Mouse (Mus musculus): ENCODE measurements around the gene Isg15. TPM values are rescaled to one million over a fixed set of nuclear protein-coding genes. Genes with fewer than 3 reads are reported as not detected.

The Isg15 gene
- 3.5 and 4.8 TPM in 2 replicates for polyA plus RNA-seq (2012; rRNA removed)

DNA sequence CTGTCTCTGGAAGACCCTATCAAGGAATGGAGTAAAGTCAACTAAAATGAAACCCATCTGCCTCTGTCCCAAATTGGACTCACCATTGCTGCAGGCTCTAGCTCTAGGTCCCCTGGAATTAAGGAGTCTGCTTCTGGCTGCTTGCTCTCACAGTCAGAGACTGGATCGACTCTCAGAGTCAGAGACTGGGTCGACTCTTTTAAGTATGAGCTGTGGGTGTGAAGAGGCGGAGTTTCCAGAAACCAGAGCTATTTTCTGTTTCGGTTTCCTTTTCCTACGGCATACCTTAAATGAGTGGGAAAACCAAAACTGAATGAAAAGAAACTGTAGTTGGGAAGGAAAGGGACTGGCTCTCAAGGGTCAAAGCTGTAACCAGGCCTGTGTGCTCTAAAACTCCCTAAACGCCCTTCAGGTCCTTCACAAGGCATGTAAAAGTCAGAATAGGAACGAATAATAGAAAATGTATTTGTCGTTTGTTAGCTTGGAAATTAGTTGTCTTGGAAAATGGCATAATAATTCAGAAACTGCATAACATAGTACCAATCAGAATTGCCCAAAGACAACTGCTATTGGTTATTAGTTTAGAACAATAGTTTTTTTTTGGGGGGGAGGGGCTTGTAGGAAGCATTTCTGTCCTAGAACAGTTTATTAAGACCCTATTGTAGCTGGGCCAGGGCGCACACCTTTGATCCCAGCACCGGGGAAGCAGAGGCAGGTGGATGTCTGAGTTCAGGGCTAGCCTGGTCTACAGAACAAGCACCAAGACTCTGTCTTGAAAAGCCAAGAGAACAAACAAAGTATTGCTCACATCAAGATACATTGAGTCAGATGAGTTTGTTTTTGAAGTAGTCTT lies at the start of gene Isg15:
TSS of gene Isg15 (minus strand) at position 196 of the 853 bp plus-strand sequence.
- H3K4me3 ChIP-seq (replicated peaks; ENCODE audit: insufficient read depth, low read depth, low read length), result no peak within 1 kb of the TSS

DNA sequence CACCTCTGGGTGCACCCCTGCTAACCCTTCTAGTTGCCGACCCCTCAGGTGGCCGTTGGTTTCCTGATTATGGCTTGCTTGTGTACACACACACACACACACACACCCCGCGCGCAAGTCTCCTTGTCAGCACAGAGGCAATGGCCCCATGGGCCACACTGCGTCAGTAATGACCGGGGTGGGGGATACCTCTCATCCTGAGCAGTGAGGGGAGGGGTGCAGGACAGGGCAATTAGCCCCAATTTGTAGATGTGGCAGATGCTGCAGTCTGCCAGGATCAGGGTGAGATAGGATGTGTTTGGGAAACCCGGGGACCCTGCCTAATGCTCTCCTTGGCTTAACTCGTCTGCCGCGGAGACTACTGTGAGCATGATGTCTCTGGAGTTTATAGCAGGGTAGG lies 48.9 kb upstream of the Isg15 start:
- TF ChIP-seq CTCF (IDR thresholded peaks at IDR 0.05; ENCODE audit: borderline replicate concordance, insufficient read depth, low read depth, low read length) (no peak), POLR2A (IDR thresholded peaks at IDR 0.05; ENCODE audit: borderline replicate concordance, insufficient read depth, low read length) (no peak)
- no peak for DNase-seq
- Histone ChIP-seq H3K4me3 (replicated peaks; ENCODE audit: insufficient read depth, low read depth, low read length) (no peak overlapping the region), H3K27ac (ENCODE audit: insufficient read depth, low read length) (no peak overlapping the region), H3K4me1 (ENCODE audit: control insufficient read depth, insufficient read depth, low read length) (0 out of 2 replicates have a peak, but pooled peaks cover 3% of the 10 kb centered on the region), H3K27me3 (ENCODE audit: control insufficient read depth, insufficient read depth, low read length) (no peaks in the 10 kb centered on the region; the same call in 1 of the 2 replicates)
- WGBS, result 77% methylated on average over 11 of the region's 11 CpGs

More for the DNA sequence above, at the start of gene Isg15:
- no peak for DNase-seq
- peaks cover 13% of the 10 kb centered on the region; the same call in 1 of the 2 replicates for H3K4me1 ChIP-seq (ENCODE audit: control insufficient read depth, insufficient read depth, low read length)
- no peaks in the 10 kb centered on the region for H3K27me3 ChIP-seq (ENCODE audit: control insufficient read depth, insufficient read depth, low read length)
- WGBS, result 74% methylated on average over 10 of the region's 10 CpGs
- H3K27ac ChIP-seq (ENCODE audit: insufficient read depth, low read length), result no peak within 1 kb of the TSS
- no peak for TF ChIP-seq POLR2A (IDR thresholded peaks at IDR 0.05; ENCODE audit: borderline replicate concordance, insufficient read depth, low read length)
- TF ChIP-seq CTCF (IDR thresholded peaks at IDR 0.05; ENCODE audit: borderline replicate concordance, insufficient read depth, low read depth, low read length), result no peak

GRCm38 (mm10) chr4:156236651-156237447 lies 36.2 kb upstream of the Isg15 start:
- DNase-seq, result no peak
- no peak overlapping the region for H3K27ac ChIP-seq (ENCODE audit: insufficient read depth, low read length)
- H3K4me3 ChIP-seq (replicated peaks; ENCODE audit: insufficient read depth, low read depth, low read length), result peak overlapping the region; percentile 69
- no peaks in the 10 kb centered on the region for H3K27me3 ChIP-seq (ENCODE audit: control insufficient read depth, insufficient read depth, low read length)
- WGBS, result 13% methylated on average over 58 of the region's 60 CpGs
- no peak for TF ChIP-seq POLR2A (IDR thresholded peaks at IDR 0.05; ENCODE audit: borderline replicate concordance, insufficient read depth, low read length)
- no peak for TF ChIP-seq CTCF (IDR thresholded peaks at IDR 0.05; ENCODE audit: borderline replicate concordance, insufficient read depth, low read depth, low read length)
- peaks cover 3% of the 10 kb centered on the region; the same call in 1 of the 2 replicates for H3K4me1 ChIP-seq (ENCODE audit: control insufficient read depth, insufficient read depth, low read length)

- no peaks in the 10 kb centered on the region for H3K27me3 ChIP-seq (ENCODE audit: control insufficient read depth, insufficient read depth, low read length)
- peak within 1 kb of the TSS; percentile 78 for H3K4me3 ChIP-seq (replicated peaks; ENCODE audit: insufficient read depth, low read depth, low read length)
- WGBS, result under 1% methylated on average over 90 of the region's 90 CpGs
- peak; percentile 92 to 93 for DNase-seq
- H3K27ac ChIP-seq (ENCODE audit: insufficient read depth, low read length), result peak within 1 kb of the TSS; percentile 87
- peak; percentile 77 for TF ChIP-seq POLR2A (IDR thresholded peaks at IDR 0.05; ENCODE audit: borderline replicate concordance, insufficient read depth, low read length)
- no peak for TF ChIP-seq CTCF (IDR thresholded peaks at IDR 0.05; ENCODE audit: borderline replicate concordance, insufficient read depth, low read depth, low read length)
- H3K4me1 ChIP-seq (ENCODE audit: control insufficient read depth, insufficient read depth, low read length), result peaks cover 3% of the 10 kb centered on the region; the same call in 1 of the 2 replicates
Measured at GRCm38 (mm10) chr4:156235808-156236533, 35.4 kb upstream of the Isg15 start, which contains the start of gene Noc2l. Gene Noc2l (plus strand): TSS chr4:156236010.

- peak overlapping the region; percentile 62 for H3K27ac ChIP-seq (ENCODE audit: insufficient read depth, low read length)
- peaks cover 3% of the 10 kb centered on the region; the same call in 1 of the 2 replicates for H3K4me1 ChIP-seq (ENCODE audit: control insufficient read depth, insufficient read depth, low read length)
- no peak for TF ChIP-seq POLR2A (IDR thresholded peaks at IDR 0.05; ENCODE audit: borderline replicate concordance, insufficient read depth, low read length)
- no peak for TF ChIP-seq CTCF (IDR thresholded peaks at IDR 0.05; ENCODE audit: borderline replicate concordance, insufficient read depth, low read depth, low read length)
- peak overlapping the region; percentile 56 for H3K4me3 ChIP-seq (replicated peaks; ENCODE audit: insufficient read depth, low read depth, low read length)
- WGBS, result under 1% methylated on average over 15 of the region's 15 CpGs
- DNase-seq, result peak in 1 of 2 experiments; percentile 50
- H3K27me3 ChIP-seq (ENCODE audit: control insufficient read depth, insufficient read depth, low read length), result no peaks in the 10 kb centered on the region
Measured at GRCm38 (mm10) chr4:156235360-156235770, 34.7 kb upstream of the Isg15 start.

- no peak for TF ChIP-seq CTCF (IDR thresholded peaks at IDR 0.05; ENCODE audit: borderline replicate concordance, insufficient read depth, low read depth, low read length)
- peak; percentile 41; the same call in 1 of the 2 replicates for TF ChIP-seq POLR2A (IDR thresholded peaks at IDR 0.05; ENCODE audit: borderline replicate concordance, insufficient read depth, low read length)
- WGBS, result under 1% methylated on average over 48 of the region's 48 CpGs
- H3K4me1 ChIP-seq (ENCODE audit: control insufficient read depth, insufficient read depth, low read length), result peaks cover 3% of the 10 kb centered on the region; the same call in 1 of the 2 replicates
- H3K27ac ChIP-seq (ENCODE audit: insufficient read depth, low read length), result peak within 1 kb of the TSS; percentile 87
- DNase-seq, result peak; percentile 87
- peak within 1 kb of the TSS; percentile 81 for H3K4me3 ChIP-seq (replicated peaks; ENCODE audit: insufficient read depth, low read depth, low read length)
- H3K27me3 ChIP-seq (ENCODE audit: control insufficient read depth, insufficient read depth, low read length), result no peaks in the 10 kb centered on the region
Measured at GRCm38 (mm10) chr4:156234701-156235213, 34.1 kb upstream of the Isg15 start, which contains the start of gene Plekhn1. Gene Plekhn1 (minus strand): TSS chr4:156234857.
